Comparison of ENCODE assay signal across 10 mouse cellular contexts in the genomic region with DNA sequence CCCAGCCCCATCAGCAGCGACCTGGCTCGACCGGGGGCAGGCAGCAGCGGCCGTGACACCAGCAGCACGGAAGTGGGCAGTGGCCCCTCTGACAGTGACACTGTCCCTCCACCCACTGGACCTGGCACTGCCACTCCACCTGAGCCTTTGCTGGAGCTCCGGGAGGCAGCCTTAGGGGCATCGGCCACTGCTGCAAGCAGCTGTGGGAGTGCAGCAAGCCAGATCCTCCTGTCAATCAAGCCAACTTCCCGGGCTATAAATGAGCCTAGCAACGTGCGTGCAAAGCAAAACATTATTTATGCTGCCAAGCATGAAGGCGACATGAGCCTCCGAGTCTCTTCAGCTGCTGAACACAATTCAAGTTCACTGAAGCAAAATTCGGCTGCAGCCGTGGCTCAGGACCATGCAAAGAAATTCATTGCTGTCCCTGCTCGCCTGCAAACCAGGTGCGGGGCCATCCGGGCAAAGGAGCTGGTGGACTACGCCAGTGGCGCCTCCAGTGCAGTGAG. TPM values are rescaled to one million over a fixed set of nuclear protein-coding genes. Genes with fewer than 3 reads are reported as not detected.
A peak's percentile ranks its signal among the peaks of the same experiment; 100 is the strongest.
DNase-seq lines count a peak whose midpoint lies in the region; ATAC-seq lines count a peak whose summit lies in the region.
"Had no signal": no experiment of that assay in that cellular context is flagged by ENCODE, and none has a peak within 500 bp of the region (broad histone marks: within the 10 kb centered on the region; RNA-seq: fewer than 3 reads in every experiment).

No protein-coding gene starts in this region.

- peak; percentile 56; the same call in 1 of the 2 replicates for ATAC-seq in neural tube, embryonic 13.5 days (ENCODE audit: low read depth)
- no peak for ATAC-seq in heart, embryonic 11.5 days (replicated peaks; ENCODE audit: insufficient number of reproducible peaks, low FRiP score, low TSS enrichment)
- no peak for ATAC-seq in intestine, embryonic 16.5 days

- H3K4me3 ChIP-seq in neural tube, embryonic 13.5 days = no peak overlapping the region
- peak overlapping the region; percentile 18; the same call in 1 of the 2 replicates for H3K4me3 ChIP-seq in heart, embryonic 11.5 days (ENCODE audit: low read depth, low read length)
- H3K4me3 ChIP-seq in intestine, embryonic 16.5 days (ENCODE audit: low read length) = no peak overlapping the region
- H3K4me3 ChIP-seq: liver, embryonic 15.5 days had no signal

- DNase-seq in neural tube, embryonic 10.5 days (ENCODE audit: extremely low spot score, low spot score) = no peak
- DNase-seq in left cerebral cortex, postnatal 25 days (ENCODE audit: low spot score in 2 of 2) = peak; percentile 35 to 72
- peak; percentile 91 for DNase-seq in skeletal muscle tissue, adult 2 months (ENCODE audit: low read depth, low spot score)
- DNase-seq in embryo, embryonic 11 days = no peak
- no peak for DNase-seq in adrenal gland, postnatal 25 days
- DNase-seq: spleen, adult 18-20 months had no signal

- intact Hi-C loops in left cerebral cortex, postnatal 25 days (cut with DNase I) = loop anchor here (5.0 kb wide), 2 partner anchors 76 to 149 kb away; a partner anchor contains a TSS

- no peaks in the 10 kb centered on the region for H3K36me3 ChIP-seq in neural tube, embryonic 13.5 days
- no peaks in the 10 kb centered on the region for H3K36me3 ChIP-seq in heart, embryonic 11.5 days (ENCODE audit: control insufficient read depth, insufficient read depth, low read length)
- H3K36me3 ChIP-seq in intestine, embryonic 16.5 days (ENCODE audit: control insufficient read depth, insufficient read depth, low read length) = no peaks in the 10 kb centered on the region
- H3K36me3 ChIP-seq: liver, embryonic 15.5 days had no signal

- no peaks in the 10 kb centered on the region for H3K27me3 ChIP-seq in neural tube, embryonic 13.5 days
- no peaks in the 10 kb centered on the region for H3K27me3 ChIP-seq in heart, embryonic 11.5 days (ENCODE audit: control insufficient read depth, insufficient read depth, low read length)
- no peaks in the 10 kb centered on the region for H3K27me3 ChIP-seq in intestine, embryonic 16.5 days (replicated peaks; ENCODE audit: control insufficient read depth, insufficient read depth, low read length)
- H3K27me3 ChIP-seq: liver, embryonic 15.5 days had no signal

- H3K9me3 ChIP-seq in neural tube, embryonic 13.5 days = no peaks in the 10 kb centered on the region
- no peaks in the 10 kb centered on the region for H3K9me3 ChIP-seq in heart, embryonic 11.5 days (replicated peaks; ENCODE audit: control insufficient read depth, low read length)
- H3K9me3 ChIP-seq in intestine, embryonic 16.5 days (ENCODE audit: control insufficient read depth, low read length) = no peaks in the 10 kb centered on the region
- H3K9me3 ChIP-seq: liver, embryonic 15.5 days had no signal

- no peak overlapping the region for H3K9ac ChIP-seq in neural tube, embryonic 13.5 days
- 0 out of 2 replicates have a peak overlapping the region, but pooled peaks have one; percentile 34 for H3K9ac ChIP-seq in heart, embryonic 11.5 days (ENCODE audit: low read depth, low read length)
- no peak overlapping the region for H3K9ac ChIP-seq in intestine, embryonic 16.5 days (ENCODE audit: low read depth, low read length)
- H3K9ac ChIP-seq: liver, embryonic 15.5 days had no signal

- H3K27ac ChIP-seq in neural tube, embryonic 13.5 days (replicated peaks) = no peak overlapping the region
- H3K27ac ChIP-seq in heart, embryonic 11.5 days (ENCODE audit: low read depth, low read length) = no peak overlapping the region
- H3K27ac ChIP-seq in intestine, embryonic 16.5 days (ENCODE audit: low read length) = no peak overlapping the region
- H3K27ac ChIP-seq: liver, embryonic 15.5 days had no signal

- peaks cover 30% of the 10 kb centered on the region for H3K4me1 ChIP-seq in neural tube, embryonic 13.5 days (replicated peaks)
- H3K4me1 ChIP-seq in heart, embryonic 11.5 days (ENCODE audit: control insufficient read depth, insufficient read depth, low read length) = peaks cover 37% of the 10 kb centered on the region
- H3K4me1 ChIP-seq in intestine, embryonic 16.5 days (ENCODE audit: control insufficient read depth, insufficient read depth, low read length) = peaks cover 5% of the 10 kb centered on the region; the same call in 1 of the 2 replicates
- H3K4me1 ChIP-seq: liver, embryonic 15.5 days had no signal

- WGBS in neural tube, embryonic 13.5 days = 62% methylated on average over 20 of the region's 20 CpGs
- WGBS in heart, embryonic 11.5 days (ENCODE audit: insufficient replicate concordance) = 76% methylated on average over 20 of the region's 20 CpGs
- WGBS in intestine, embryonic 16.5 days = 70% methylated on average over 20 of the region's 20 CpGs

- H3K4me2 ChIP-seq in neural tube, embryonic 13.5 days = 0 out of 2 replicates have a peak overlapping the region, but pooled peaks have one; percentile 1
- peak overlapping the region; percentile 48 for H3K4me2 ChIP-seq in heart, embryonic 11.5 days
- no peak overlapping the region for H3K4me2 ChIP-seq in intestine, embryonic 16.5 days (ENCODE audit: low read depth, low read length)
- H3K4me2 ChIP-seq: liver, embryonic 15.5 days had no signal

RNA-seq across cellular contexts. Expression of a gene that starts 0.8 kb away (rescaled TPM):
- 0.15 TPM in 1 of 2 replicates, not detected in the other for polyA plus RNA-seq in neural tube, embryonic 13.5 days (2015; fragmentation: Nextera tagmentation; extraction: Ambion mirVana)
- polyA plus RNA-seq in heart, embryonic 11.5 days (2014; fragmentation: Nextera tagmentation; extraction: Ambion mirVana) = 0.89 TPM in 1 of 2 replicates, not detected in the other
- under 1 TPM in 1 of 2 experiments, not detected in 1; 0.21 TPM for total RNA-seq in left cerebral cortex, postnatal 25 days (2021)
- not detected in 2 replicates for total RNA-seq in adrenal gland, postnatal 25 days (2021)
- polyA plus RNA-seq in intestine, embryonic 16.5 days (2015; fragmentation: Nextera tagmentation; extraction: Ambion mirVana) = 0.17 TPM in 1 of 2 replicates, not detected in the other

RNA-seq across cellular contexts. Expression of a gene that starts 1.6 kb away (rescaled TPM):
- 0.13 and 0.22 TPM in 2 replicates for polyA plus RNA-seq in neural tube, embryonic 13.5 days (2015; fragmentation: Nextera tagmentation; extraction: Ambion mirVana)
- polyA plus RNA-seq in heart, embryonic 11.5 days (2014; fragmentation: Nextera tagmentation; extraction: Ambion mirVana) = 6.3 and 8.3 TPM in 2 replicates
- 1 to 10 TPM; 2.6 to 2.7 TPM for total RNA-seq in left cerebral cortex, postnatal 25 days (2021)
- total RNA-seq in adrenal gland, postnatal 25 days (2021) = 0.09 and 0.10 TPM in 2 replicates
- polyA plus RNA-seq in intestine, embryonic 16.5 days (2015; fragmentation: Nextera tagmentation; extraction: Ambion mirVana) = 0.15 and 0.18 TPM in 2 replicates

Comparison
In these comparisons a context has a peak if more than half of its experiments do, and no peak if none do; other contexts are left out.
1. DNase-seq: peak in left cerebral cortex, postnatal 25 days (2 of 2) and skeletal muscle tissue, adult 2 months (single experiment); none in neural tube, embryonic 10.5 days (single experiment), embryo, embryonic 11 days (single experiment) and adrenal gland, postnatal 25 days (single experiment).